Mouse (Mus musculus): Measurements from ENCODE around the gene Pfas. TPM values are rescaled to one million over a fixed set of nuclear protein-coding genes. Genes with fewer than 3 reads are reported as not detected.

The Pfas gene
- polyA plus RNA-seq (2015; fragmentation: Nextera tagmentation; extraction: Ambion mirVana) = 15.8 and 16.8 TPM in 2 replicates

DNA sequence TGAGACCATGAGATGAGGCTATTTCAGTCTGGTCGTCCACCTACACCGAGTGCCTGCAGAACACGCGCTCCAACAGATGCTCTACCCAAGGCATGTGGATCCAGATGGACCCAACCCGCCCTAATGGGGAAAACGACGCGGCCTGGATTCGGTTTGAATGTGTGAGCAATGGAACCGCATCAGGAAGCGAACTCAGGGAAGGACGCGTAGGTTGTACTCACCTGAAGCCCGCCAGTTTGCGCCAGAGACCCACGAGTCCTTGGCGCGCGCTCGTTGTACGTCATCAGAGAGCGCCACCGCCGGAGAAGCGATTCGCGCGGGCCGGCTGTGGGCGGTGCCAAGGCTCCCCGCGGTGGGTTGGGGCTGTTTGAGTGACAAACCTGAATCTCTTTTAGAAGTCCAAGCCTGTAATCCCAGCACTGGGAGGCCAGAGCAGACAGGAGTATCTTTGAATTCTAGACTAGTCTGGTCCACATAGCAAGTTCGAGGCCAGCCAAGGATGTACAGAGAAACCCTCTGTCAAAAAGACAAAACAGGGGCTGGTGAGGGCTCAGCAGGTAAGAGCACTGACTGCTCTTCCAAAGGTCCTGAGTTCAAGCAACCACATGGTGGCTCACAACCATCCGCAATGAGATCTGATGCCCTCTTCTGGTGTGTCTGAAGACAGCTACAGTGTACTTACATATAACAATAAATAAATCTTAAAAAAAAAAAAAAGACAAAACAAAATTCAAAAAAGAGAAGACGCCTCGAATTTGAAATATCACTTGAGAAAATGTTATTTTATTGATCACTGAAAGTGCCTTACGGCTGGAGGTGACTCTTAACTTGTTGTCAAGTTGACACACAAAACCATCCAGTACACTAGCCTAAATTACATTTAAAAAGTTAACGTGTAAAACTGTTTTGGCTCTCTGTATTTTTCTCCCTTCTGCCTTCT is at the start of gene Pfas:
Pfas (minus strand) TSS at position 279 of the 940 bp plus-strand sequence.
- WGBS = 11% methylated on average over 38 of the region's 38 CpGs
- H3K9ac ChIP-seq (ENCODE audit: low read depth, low read length) = peak within 1 kb of the TSS; percentile 79
- peaks cover 12% of the 10 kb centered on the region for H3K4me1 ChIP-seq (ENCODE audit: control insufficient read depth, insufficient read depth, low read length)
- H3K9me3 ChIP-seq (replicated peaks; ENCODE audit: control insufficient read depth, low read length, poor library complexity, severe bottlenecking) = no peaks in the 10 kb centered on the region
- H3K4me2 ChIP-seq (ENCODE audit: low read length) = peak within 1 kb of the TSS; percentile 61
- no peaks in the 10 kb centered on the region for H3K36me3 ChIP-seq (ENCODE audit: control insufficient read depth, insufficient read depth, low read length)
- ATAC-seq = peak; percentile 77
- peak within 1 kb of the TSS; percentile 71 for H3K4me3 ChIP-seq (ENCODE audit: low read depth, low read length)
- no peaks in the 10 kb centered on the region for H3K27me3 ChIP-seq (ENCODE audit: control insufficient read depth, insufficient read depth, low read depth, low read length)
- peak within 1 kb of the TSS; percentile 58; the same call in 1 of the 2 replicates for H3K27ac ChIP-seq (ENCODE audit: low read length)

- H3K9ac ChIP-seq (ENCODE audit: low read depth, low read length) = no peak overlapping the region
- peaks cover 10% of the 10 kb centered on the region for H3K4me1 ChIP-seq (ENCODE audit: control insufficient read depth, insufficient read depth, low read length)
- no peak overlapping the region for H3K4me2 ChIP-seq (ENCODE audit: low read length)
- no peaks in the 10 kb centered on the region for H3K9me3 ChIP-seq (replicated peaks; ENCODE audit: control insufficient read depth, low read length, poor library complexity, severe bottlenecking)
- no peak overlapping the region for H3K4me3 ChIP-seq (ENCODE audit: low read depth, low read length)
- no peak for ATAC-seq
- H3K36me3 ChIP-seq (ENCODE audit: control insufficient read depth, insufficient read depth, low read length) = no peaks in the 10 kb centered on the region
- H3K27me3 ChIP-seq (ENCODE audit: control insufficient read depth, insufficient read depth, low read depth, low read length) = no peaks in the 10 kb centered on the region
- no peak overlapping the region for H3K27ac ChIP-seq (ENCODE audit: low read length)
- WGBS = 76% methylated on average over 3 of the region's 3 CpGs
Observed at GRCm38 (mm10) chr11:69053848-69054247, 45.6 kb upstream of the Pfas start.

GRCm38 (mm10) chr11:69052824-69053421 is 44.7 kb upstream of the Pfas start:
- no peak overlapping the region for H3K27ac ChIP-seq (ENCODE audit: low read length)
- no peak overlapping the region for H3K4me2 ChIP-seq (ENCODE audit: low read length)
- no peak overlapping the region for H3K9ac ChIP-seq (ENCODE audit: low read depth, low read length)
- H3K36me3 ChIP-seq (ENCODE audit: control insufficient read depth, insufficient read depth, low read length) = no peaks in the 10 kb centered on the region
- no peaks in the 10 kb centered on the region for H3K27me3 ChIP-seq (ENCODE audit: control insufficient read depth, insufficient read depth, low read depth, low read length)
- peaks cover 4% of the 10 kb centered on the region; the same call in 1 of the 2 replicates for H3K4me1 ChIP-seq (ENCODE audit: control insufficient read depth, insufficient read depth, low read length)
- no peaks in the 10 kb centered on the region for H3K9me3 ChIP-seq (replicated peaks; ENCODE audit: control insufficient read depth, low read length, poor library complexity, severe bottlenecking)
- no peak for ATAC-seq
- WGBS = 92% methylated on average over 2 of the region's 2 CpGs
- no peak overlapping the region for H3K4me3 ChIP-seq (ENCODE audit: low read depth, low read length)

- ATAC-seq = no peak
- Histone ChIP-seq H3K4me3 (ENCODE audit: low read depth, low read length) (no peak overlapping the region), H3K9me3 (replicated peaks; ENCODE audit: control insufficient read depth, low read length, poor library complexity, severe bottlenecking) (no peaks in the 10 kb centered on the region), H3K36me3 (ENCODE audit: control insufficient read depth, insufficient read depth, low read length) (no peaks in the 10 kb centered on the region), H3K4me1 (ENCODE audit: control insufficient read depth, insufficient read depth, low read length) (no peaks in the 10 kb centered on the region), H3K27me3 (ENCODE audit: control insufficient read depth, insufficient read depth, low read depth, low read length) (no peaks in the 10 kb centered on the region), H3K27ac (ENCODE audit: low read length) (no peak overlapping the region), H3K4me2 (ENCODE audit: low read length) (no peak overlapping the region), H3K9ac (ENCODE audit: low read depth, low read length) (no peak overlapping the region)
- 47% methylated on average over 4 of the region's 4 CpGs for WGBS
Observed at GRCm38 (mm10) chr11:69051771-69052170, 43.5 kb upstream of the Pfas start.

GRCm38 (mm10) chr11:69050748-69051147 is 42.5 kb upstream of the Pfas start:
- Histone ChIP-seq H3K36me3 (ENCODE audit: control insufficient read depth, insufficient read depth, low read length) (no peaks in the 10 kb centered on the region), H3K9me3 (replicated peaks; ENCODE audit: control insufficient read depth, low read length, poor library complexity, severe bottlenecking) (no peaks in the 10 kb centered on the region), H3K27me3 (ENCODE audit: control insufficient read depth, insufficient read depth, low read depth, low read length) (no peaks in the 10 kb centered on the region), H3K27ac (ENCODE audit: low read length) (no peak overlapping the region), H3K4me1 (ENCODE audit: control insufficient read depth, insufficient read depth, low read length) (peaks cover 7% of the 10 kb centered on the region), H3K9ac (ENCODE audit: low read depth, low read length) (no peak overlapping the region), H3K4me2 (ENCODE audit: low read length) (no peak overlapping the region), H3K4me3 (ENCODE audit: low read depth, low read length) (no peak overlapping the region)
- ATAC-seq = no peak
- WGBS = 86% methylated on average over 8 of the region's 8 CpGs

- Histone ChIP-seq H3K36me3 (ENCODE audit: control insufficient read depth, insufficient read depth, low read length) (no peaks in the 10 kb centered on the region), H3K9ac (ENCODE audit: low read depth, low read length) (no peak overlapping the region), H3K27ac (ENCODE audit: low read length) (no peak overlapping the region), H3K4me2 (ENCODE audit: low read length) (no peak overlapping the region), H3K27me3 (ENCODE audit: control insufficient read depth, insufficient read depth, low read depth, low read length) (no peaks in the 10 kb centered on the region), H3K9me3 (replicated peaks; ENCODE audit: control insufficient read depth, low read length, poor library complexity, severe bottlenecking) (no peaks in the 10 kb centered on the region), H3K4me1 (ENCODE audit: control insufficient read depth, insufficient read depth, low read length) (peaks cover 8% of the 10 kb centered on the region), H3K4me3 (ENCODE audit: low read depth, low read length) (no peak overlapping the region)
- ATAC-seq = no peak
- WGBS = 92% methylated on average over 14 of the region's 14 CpGs
Observed at GRCm38 (mm10) chr11:69048151-69048550, 39.9 kb upstream of the Pfas start.

GRCm38 (mm10) chr11:69047592-69047991 is 39.3 kb upstream of the Pfas start:
- 90% methylated on average over 12 of the region's 12 CpGs for WGBS
- no peaks in the 10 kb centered on the region for H3K9me3 ChIP-seq (replicated peaks; ENCODE audit: control insufficient read depth, low read length, poor library complexity, severe bottlenecking)
- peaks cover 8% of the 10 kb centered on the region for H3K4me1 ChIP-seq (ENCODE audit: control insufficient read depth, insufficient read depth, low read length)
- no peak overlapping the region for H3K27ac ChIP-seq (ENCODE audit: low read length)
- H3K4me3 ChIP-seq (ENCODE audit: low read depth, low read length) = no peak overlapping the region
- ATAC-seq = no peak
- H3K4me2 ChIP-seq (ENCODE audit: low read length) = no peak overlapping the region
- H3K27me3 ChIP-seq (ENCODE audit: control insufficient read depth, insufficient read depth, low read depth, low read length) = no peaks in the 10 kb centered on the region
- no peak overlapping the region for H3K9ac ChIP-seq (ENCODE audit: low read depth, low read length)
- no peaks in the 10 kb centered on the region for H3K36me3 ChIP-seq (ENCODE audit: control insufficient read depth, insufficient read depth, low read length)

DNA sequence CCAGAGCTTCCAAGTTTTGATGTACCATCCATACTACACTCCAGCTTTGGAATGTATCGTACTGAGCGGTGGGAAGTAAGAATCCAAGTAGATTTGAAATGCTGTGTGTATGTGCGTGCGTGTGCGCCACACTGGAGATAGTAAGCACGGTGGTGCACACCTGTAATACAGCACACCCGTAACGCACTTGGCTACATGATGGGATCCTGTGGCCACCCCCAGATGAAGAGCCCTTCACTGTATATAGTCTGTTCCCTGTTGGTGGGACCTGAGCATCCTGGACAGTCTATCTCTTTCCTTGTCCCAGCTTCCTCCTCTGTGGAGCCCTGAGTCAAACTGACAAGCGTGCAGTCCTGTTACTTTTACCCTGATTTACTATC is 38.1 kb upstream of the Pfas start:
- no peaks in the 10 kb centered on the region for H3K9me3 ChIP-seq (replicated peaks; ENCODE audit: control insufficient read depth, low read length, poor library complexity, severe bottlenecking)
- 20% methylated on average over 9 of the region's 9 CpGs for WGBS
- no peak overlapping the region for H3K9ac ChIP-seq (ENCODE audit: low read depth, low read length)

More for the DNA sequence above, 38.1 kb upstream of the Pfas start:
- H3K27ac ChIP-seq (ENCODE audit: low read length) = no peak overlapping the region
- H3K4me3 ChIP-seq (ENCODE audit: low read depth, low read length) = peak overlapping the region; percentile 60
- no peaks in the 10 kb centered on the region for H3K36me3 ChIP-seq (ENCODE audit: control insufficient read depth, insufficient read depth, low read length)
- ATAC-seq = no peak
- no peaks in the 10 kb centered on the region for H3K27me3 ChIP-seq (ENCODE audit: control insufficient read depth, insufficient read depth, low read depth, low read length)
- H3K4me1 ChIP-seq (ENCODE audit: control insufficient read depth, insufficient read depth, low read length) = peaks cover 8% of the 10 kb centered on the region
- H3K4me2 ChIP-seq (ENCODE audit: low read length) = peak overlapping the region; percentile 100

All from midbrain, embryonic 16.5 days (tissue).